Mouse (Mus musculus) B cell, adult 67 days (primary cell): ENCODE data around the gene Afap1l2. TPM values are rescaled to one million over a fixed set of nuclear protein-coding genes. Genes with fewer than 3 reads are reported as not detected.

Experiments
- total RNA-seq, 2 experiments: library from RNA; stranded (reverse); gene quantifications; 4 replicates each; pipeline ENCODE4 v1.2.4; 2023

The Afap1l2 gene
- not detected for total RNA-seq

DNA sequence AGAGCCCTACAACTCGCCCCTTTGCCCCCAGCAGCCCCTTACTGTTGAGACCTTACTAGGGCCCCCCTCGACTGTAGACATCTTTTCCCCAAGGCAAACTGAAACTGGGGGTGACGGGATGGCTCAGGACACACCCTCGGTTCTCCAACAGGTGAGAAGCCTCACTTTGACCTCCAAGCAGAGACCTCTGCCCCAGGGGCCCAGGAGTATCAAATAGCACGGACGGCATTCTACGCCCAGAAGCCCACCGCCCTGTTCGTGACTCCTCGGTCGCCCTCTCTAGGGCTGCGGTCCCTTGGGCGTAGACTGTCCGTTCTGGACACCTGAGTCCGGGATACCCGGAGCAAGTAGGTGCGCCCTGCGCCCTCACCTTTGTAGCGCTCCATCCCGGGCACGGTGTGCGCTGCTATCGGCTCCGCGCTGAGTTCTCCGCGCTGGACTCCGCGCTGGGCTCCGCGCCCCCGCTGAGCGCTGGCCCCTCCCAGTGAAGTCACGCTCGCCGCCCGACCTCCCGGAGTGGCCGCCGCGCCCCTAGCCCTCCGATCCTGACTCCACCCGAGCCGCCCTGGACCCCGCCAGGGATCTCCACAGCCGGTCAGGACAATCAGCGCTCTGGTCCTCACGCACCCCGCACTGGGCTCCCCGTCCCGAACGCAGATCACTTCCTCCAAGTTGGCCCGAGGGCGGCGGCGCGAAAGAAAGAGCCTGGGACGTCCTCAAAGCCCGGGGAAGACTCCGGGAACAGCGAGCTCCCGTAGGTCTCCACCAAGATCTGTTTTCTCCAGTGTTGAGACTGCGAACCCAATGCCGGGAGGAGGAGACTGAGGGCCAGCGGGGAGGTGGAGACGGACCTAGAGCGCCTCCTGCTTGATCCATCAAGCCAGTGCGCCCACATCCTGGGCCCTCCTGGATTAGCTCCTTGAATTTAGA, at the start of gene Afap1l2:
Gene Afap1l2 (minus strand): TSS at position 448 of the 930 bp plus-strand sequence.

DNA sequence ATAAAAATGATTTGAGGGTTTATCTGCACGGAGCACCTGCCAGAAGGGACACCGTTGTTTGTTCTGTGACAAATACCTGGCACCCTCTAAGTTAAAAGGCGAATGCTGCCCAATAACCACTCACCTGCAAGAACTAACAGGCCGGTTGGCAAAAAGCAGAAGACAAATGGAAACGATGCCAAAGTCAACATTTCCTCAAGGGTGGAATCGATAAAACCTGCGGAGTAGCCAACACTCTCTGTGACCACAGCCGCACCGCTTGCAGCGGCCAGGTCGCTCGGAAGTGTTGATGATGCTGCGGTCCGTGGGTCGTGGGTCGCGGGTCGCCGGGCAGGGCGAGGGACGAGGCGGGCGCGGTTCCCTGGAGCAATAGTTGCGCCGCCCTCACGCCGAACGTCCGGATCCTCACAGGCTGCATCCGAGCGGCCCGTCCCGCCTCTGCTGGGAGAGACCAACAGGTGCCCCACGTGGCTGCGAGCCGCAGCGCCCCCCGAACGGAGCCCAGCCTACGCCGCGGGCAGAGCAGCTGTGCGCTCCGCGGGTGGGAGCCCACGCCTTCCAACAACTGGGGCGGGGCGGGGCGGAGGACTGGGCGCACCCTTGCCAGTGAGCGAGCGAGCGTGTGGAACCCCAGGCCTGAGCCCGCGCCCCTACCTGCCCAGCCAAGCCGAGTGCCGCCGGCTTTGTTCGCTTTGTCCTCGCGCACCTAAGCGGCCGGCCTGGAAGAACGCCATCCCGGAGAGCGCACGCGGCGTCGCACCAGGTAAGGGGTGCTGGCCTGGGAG, 134.0 kb downstream of the Afap1l2 start, which contains the start of gene Vwa2:
Gene Vwa2 (plus strand): TSS at position 434 of the 785 bp plus-strand sequence.

Other genes starting within 250 kb of the Afap1l2 start
- gene Ccdc186, start 186.0 kb downstream of the Afap1l2 start, total RNA-seq = 10 to 100 TPM; 33.0 to 35.7 TPM
- not detected for gene Tdrd1, start 182.0 kb downstream of the Afap1l2 start, total RNA-seq
- gene Vwa2, start 134.0 kb downstream of the Afap1l2 start, total RNA-seq = not detected